Mouse (Mus musculus) bone marrow, adult 2 months (tissue): Measurements from ENCODE around the gene Sept10. TPM values are rescaled to one million over a fixed set of nuclear protein-coding genes. Genes with fewer than 3 reads are reported as not detected.

Experiments
- H3K27ac ChIP-seq: fragments of 200-500 bp; 2 replicates; pipeline ENCODE4 v1.5.1; 2012; ENCODE audit warnings: low read depth, mild to moderate bottlenecking, control low read depth, inconsistent platforms, low read length; ENCODE audit not compliant: control insufficient read depth, poor library complexity, insufficient read depth
- H3K4me1 ChIP-seq: fragments of 200-500 bp; 2 replicates; pipeline ENCODE4 v1.6.1; 2011; ENCODE audit warnings: low read length; ENCODE audit not compliant: control insufficient read depth, insufficient read depth
- H3K4me3 ChIP-seq: fragments of 200-500 bp; replicated peaks from 2 replicates; pipeline ENCODE3; 2011; ENCODE audit warnings: mild to moderate bottlenecking, low read depth, low read length, control low read depth; ENCODE audit not compliant: control insufficient read depth
- CTCF ChIP-seq: fragments of 200-500 bp; IDR thresholded peaks from 2 replicates; pipeline ENCODE4 v1.5.1; 2011; ENCODE audit warnings: low read length, control low read depth; ENCODE audit not compliant: control insufficient read depth, insufficient read depth
- POLR2A ChIP-seq: fragments of 200-500 bp; IDR thresholded peaks from 2 replicates; pipeline ENCODE4 v1.6.1; 2011; ENCODE audit warnings: low read depth, mild to moderate bottlenecking, control low read depth, low read length, borderline replicate concordance; ENCODE audit not compliant: control insufficient read depth
- WGBS: fragments of 180-500 bp; shearing (Covaris S2); methylation state at CpG from one replicate; pipeline ENCODE4 v1.1.7; 2018; 5-methylcytosine and 5-hydroxymethylcytosine counted together
- polyA plus RNA-seq: library from polyadenylated mRNA; stranded (reverse); fragments of >200 nt; gene quantifications from 2 replicates; pipeline ENCODE4 v1.2.4, GENCODE M21; 2011; ENCODE audit warnings: low replicate concordance; ENCODE audit not compliant: missing spikeins, insufficient read depth, insufficient read length

The Sept10 gene
- polyA plus RNA-seq, 1 experiment = 5.7 TPM

DNA sequence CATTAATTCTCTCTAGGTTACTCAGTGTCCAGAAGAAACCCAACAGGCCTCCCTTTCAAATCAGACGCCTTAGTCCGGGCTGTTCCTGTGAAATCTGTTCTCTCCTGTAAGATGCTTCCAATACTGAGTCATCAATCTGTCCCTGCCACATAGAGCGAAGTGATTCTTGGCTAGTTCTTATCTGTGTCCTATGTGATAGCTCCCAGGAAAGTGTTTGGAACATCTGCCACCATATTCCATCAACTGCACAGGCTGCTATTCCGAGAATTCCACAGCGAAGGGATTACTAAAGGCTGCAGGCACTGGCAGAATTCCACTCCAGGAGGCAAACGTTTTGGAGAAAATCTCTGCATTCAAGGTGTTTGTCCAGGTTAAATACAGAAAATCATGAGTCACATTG is 94.0 kb downstream of the Sept10 start:
- WGBS = 73% methylated on average over 6 of the region's 6 CpGs
- Histone ChIP-seq H3K27ac (no peak overlapping the region), H3K4me3 (no peak overlapping the region), H3K4me1 (no peaks in the 10 kb centered on the region)
- TF ChIP-seq CTCF (no peak), POLR2A (no peak)

DNA sequence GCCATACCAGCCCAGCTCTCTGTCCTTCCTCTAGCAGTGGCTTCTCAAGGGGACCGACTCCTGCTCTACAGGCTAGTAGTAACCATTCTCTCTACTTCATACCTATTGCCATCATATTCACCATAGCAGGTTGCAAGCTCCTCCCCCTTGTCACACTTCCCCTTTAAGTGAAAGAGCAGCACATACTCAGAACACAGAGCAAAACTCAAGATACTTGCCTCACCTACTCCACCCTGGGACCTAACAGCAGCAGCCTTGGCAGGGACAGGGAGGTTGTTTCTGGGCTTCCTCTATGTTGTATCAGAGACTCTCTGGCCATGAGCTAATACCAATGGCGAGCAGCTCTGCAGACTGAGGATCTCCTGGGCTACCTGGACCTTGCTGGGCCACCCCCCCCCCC is 96.2 kb downstream of the Sept10 start:
- TF ChIP-seq CTCF (no peak), POLR2A (no peak)
- 75% methylated on average over 2 of the region's 2 CpGs for WGBS
- no peaks in the 10 kb centered on the region for H3K4me1 ChIP-seq

DNA sequence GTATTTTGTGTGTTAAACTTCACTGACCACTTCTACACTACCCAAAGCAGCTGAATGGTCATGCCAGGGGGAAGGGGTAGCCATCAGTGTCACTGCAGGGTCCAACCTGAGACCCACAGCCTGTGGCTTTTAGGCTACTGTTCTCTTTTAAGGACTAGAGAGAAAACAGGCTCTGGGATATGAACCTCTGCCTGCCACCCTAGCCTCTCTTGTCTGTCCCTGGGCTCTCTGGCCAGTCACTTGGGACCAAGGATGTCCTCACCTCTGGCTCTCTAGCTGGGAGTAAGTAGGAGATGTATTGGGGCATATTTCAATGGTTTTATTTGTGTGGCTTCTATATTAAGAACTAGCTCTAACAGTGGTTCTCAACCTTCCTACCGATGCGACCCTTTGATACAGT is 101.8 kb downstream of the Sept10 start:
- 77% methylated on average over 2 of the region's 2 CpGs for WGBS
- Histone ChIP-seq H3K4me1 (no peaks in the 10 kb centered on the region), H3K4me3 (no peak overlapping the region)

More for the DNA sequence above, 96.2 kb downstream of the Sept10 start:
- no peak overlapping the region for H3K27ac ChIP-seq
- no peak overlapping the region for H3K4me3 ChIP-seq

DNA sequence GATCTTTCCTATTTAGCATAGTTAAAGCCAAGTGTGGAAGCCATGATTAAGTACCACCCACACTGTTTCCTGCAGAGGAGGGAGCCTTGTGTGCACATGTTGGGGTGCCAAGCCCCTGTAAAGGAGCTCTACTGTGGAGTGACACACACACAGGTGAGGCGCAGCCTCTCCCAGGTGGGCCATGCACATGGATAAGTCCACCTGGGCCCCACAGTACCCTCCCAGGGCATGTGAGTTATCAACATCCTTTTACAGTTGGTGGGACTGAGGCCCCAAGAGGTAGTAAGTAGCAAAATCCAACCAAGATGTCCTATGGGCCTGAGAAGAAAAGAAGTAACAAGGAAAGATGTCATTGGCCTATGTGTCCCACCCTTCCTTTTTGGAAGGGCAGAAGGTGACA is 102.6 kb downstream of the Sept10 start:
- H3K4me3 ChIP-seq = no peak overlapping the region
- H3K4me1 ChIP-seq = no peaks in the 10 kb centered on the region
- TF ChIP-seq CTCF (no peak), POLR2A (no peak)
- H3K27ac ChIP-seq = no peak overlapping the region
- 85% methylated on average over 1 of the region's 1 CpGs for WGBS

More for the DNA sequence above, 101.8 kb downstream of the Sept10 start:
- no peak overlapping the region for H3K27ac ChIP-seq
- TF ChIP-seq POLR2A (no peak), CTCF (no peak)

DNA sequence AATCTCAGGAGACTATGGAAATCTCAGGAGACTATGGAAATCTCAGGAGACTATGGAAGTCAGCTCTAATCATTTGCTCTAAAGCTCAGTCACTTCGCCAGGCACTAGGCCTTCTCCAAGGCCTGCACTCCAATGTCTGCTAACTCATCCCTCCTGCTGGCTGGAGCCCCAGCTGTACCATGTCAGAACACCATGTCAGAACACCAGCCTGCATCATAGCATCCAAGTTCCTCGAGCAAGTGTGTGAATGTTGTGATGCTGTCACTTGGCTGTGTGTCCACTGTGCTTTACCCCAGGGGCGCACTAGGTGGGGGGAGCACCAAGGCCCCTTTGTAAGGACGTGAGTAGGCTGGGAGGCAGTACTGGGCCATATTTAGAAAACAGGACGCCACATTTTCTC is 104.1 kb downstream of the Sept10 start:
- WGBS = 80% methylated on average over 5 of the region's 5 CpGs
- H3K4me1 ChIP-seq = no peaks in the 10 kb centered on the region
- TF ChIP-seq CTCF (no peak), POLR2A (no peak)
- no peak overlapping the region for H3K4me3 ChIP-seq
- H3K27ac ChIP-seq = no peak overlapping the region

DNA sequence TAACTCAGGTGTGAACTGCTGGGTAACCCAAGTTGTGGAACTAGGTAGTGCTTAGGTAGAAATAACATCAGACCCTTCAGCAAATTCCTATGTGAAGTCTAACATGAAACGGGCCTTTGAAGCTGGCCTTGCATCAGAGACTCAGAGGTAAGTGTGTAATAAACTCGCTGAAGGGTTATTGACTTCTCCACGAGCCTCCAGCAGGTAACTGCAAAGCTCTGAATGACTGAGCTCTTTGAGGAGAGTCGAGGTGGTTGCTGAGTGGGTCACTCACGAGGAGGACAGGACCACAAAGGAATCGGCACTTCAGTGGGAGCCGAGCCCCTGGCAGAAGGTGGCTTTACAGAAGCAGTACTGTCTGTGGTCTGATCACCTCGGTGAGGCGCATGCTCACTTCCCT is 105.3 kb downstream of the Sept10 start:
- 64% methylated on average over 9 of the region's 9 CpGs for WGBS
- H3K4me3 ChIP-seq = no peak overlapping the region

DNA sequence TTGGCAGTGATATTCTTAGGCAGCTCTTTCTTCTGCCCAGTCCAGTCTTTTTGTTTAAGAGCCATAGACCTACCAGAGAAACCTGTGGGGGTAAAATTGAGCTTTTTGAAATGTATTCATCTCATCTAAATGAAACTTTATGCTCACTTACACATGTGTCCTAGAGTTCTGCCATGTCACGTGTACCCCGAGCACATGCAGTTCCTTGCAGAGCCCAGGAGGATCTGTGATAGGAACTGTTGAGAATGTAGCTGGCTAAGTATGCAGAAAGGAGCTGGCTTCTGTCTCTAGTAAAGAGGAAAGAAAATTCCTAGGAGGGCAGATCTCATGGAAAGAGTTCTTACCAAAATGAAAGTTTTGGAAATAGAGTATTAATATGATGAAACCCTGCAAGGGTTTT is 106.0 kb downstream of the Sept10 start:
- Histone ChIP-seq H3K27ac (no peak overlapping the region), H3K4me1 (no peaks in the 10 kb centered on the region), H3K4me3 (no peak overlapping the region)
- TF ChIP-seq CTCF (no peak), POLR2A (no peak)
- 87% methylated on average over 2 of the region's 2 CpGs for WGBS

More for the DNA sequence above, 105.3 kb downstream of the Sept10 start:
- TF ChIP-seq CTCF (no peak), POLR2A (no peak)
- Histone ChIP-seq H3K4me1 (no peaks in the 10 kb centered on the region), H3K27ac (no peak overlapping the region)

DNA sequence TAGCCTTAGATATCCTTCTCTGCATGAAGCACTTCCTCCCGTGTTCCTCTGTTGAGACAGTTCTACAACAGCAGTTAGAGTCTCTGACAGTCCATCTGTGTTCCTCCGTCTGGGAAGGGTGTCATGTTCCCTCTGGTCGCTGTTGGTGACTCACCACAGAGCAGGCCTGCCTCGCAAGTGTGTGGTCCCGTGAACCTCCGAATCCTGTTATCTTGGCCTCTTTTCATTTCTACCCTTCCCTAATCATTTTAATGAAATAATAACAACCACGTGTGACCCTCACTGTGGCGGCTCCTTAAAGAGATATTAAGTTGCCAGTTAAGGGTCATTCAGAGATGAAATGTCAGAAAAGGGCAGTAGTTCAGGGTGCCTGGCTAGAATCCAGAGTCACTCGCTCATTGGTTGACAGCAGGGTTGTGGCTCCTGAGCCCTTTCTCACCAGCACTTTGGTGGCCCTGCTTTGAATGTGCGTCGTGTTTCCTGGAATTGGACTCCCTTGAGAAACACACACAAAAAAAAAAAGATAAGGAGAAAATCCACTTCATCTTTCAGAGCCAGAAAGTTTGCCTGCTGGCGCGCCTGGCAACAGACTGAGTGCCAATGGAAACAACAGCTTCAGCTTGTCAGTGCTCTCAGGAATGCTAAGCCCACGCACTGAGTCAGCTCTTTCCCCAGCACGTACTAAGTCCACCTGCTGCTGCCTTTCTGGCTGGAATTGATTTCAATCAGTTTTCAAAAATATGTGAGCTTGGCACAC is 106.9 kb downstream of the Sept10 start:
- 75% methylated on average over 15 of the region's 15 CpGs for WGBS
- no peak for TF ChIP-seq POLR2A
- no peak for TF ChIP-seq CTCF
- Histone ChIP-seq H3K27ac (no peak overlapping the region), H3K4me3 (no peak overlapping the region), H3K4me1 (no peaks in the 10 kb centered on the region)

DNA sequence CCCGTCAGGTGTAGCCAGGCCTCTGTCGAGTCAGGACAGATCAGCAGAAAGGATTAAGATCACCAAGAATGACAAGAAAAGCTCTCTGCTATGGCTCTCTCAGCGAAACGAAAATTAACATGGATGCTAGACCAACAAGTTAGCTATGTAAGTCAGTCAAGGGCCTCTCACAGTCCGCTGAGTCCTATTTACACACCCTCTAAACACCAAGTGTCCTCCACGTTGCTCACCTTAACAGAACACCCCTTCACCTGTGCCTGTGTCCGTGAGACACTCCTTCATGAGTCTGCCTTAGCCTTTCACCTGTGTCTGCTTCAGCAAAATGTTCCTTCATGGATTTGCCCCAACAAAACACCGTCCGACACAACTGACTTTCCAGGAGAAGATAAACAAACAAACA is 108.3 kb downstream of the Sept10 start:
- Histone ChIP-seq H3K4me1 (no peaks in the 10 kb centered on the region), H3K4me3 (no peak overlapping the region), H3K27ac (no peak overlapping the region)
- WGBS = 77% methylated on average over 9 of the region's 9 CpGs
- TF ChIP-seq POLR2A = no peak
- no peak for TF ChIP-seq CTCF
